Mouse (Mus musculus): Measurements from ENCODE around the gene Ppm1l. TPM values are rescaled to one million over a fixed set of nuclear protein-coding genes. Genes with fewer than 3 reads are reported as not detected.

The Ppm1l gene
- total and polyA plus RNA-seq, 3 experiments, result not detected

GRCm38 (mm10) chr3:69522270-69522669, 205.6 kb downstream of the Ppm1l start:
- no peak overlapping the region for H3K27ac ChIP-seq (ENCODE audit: control insufficient read depth, low read depth, low read length)
- H3K4me3 ChIP-seq (ENCODE audit: control insufficient read depth in 1 of 2, insufficient read depth in 1 of 2, low read depth in 2 of 2, low read length in 2 of 2), result no peak overlapping the region
- H3K27me3 ChIP-seq (ENCODE audit: control insufficient read depth in 1 of 2, insufficient read depth in 2 of 2, low read length in 2 of 2), result no peaks in the 10 kb centered on the region
- no peaks in the 10 kb centered on the region for H3K36me3 ChIP-seq (ENCODE audit: control insufficient read depth in 1 of 2, insufficient read depth in 2 of 2, low read length in 2 of 2)
- no peak for DNase-seq (ENCODE audit: low read depth, low spot score)
- no peaks in the 10 kb centered on the region for H3K4me1 ChIP-seq (ENCODE audit: control insufficient read depth in 1 of 2, insufficient read depth in 2 of 2, low read length in 2 of 2)
- H3K9ac ChIP-seq (ENCODE audit: control insufficient read depth, low read depth, low read length, poor library complexity, severe bottlenecking), result no peak overlapping the region
- no peaks in the 10 kb centered on the region for H3K9me3 ChIP-seq (replicated peaks; ENCODE audit: insufficient read depth, low read length)
- H3K79me2 ChIP-seq (ENCODE audit: control insufficient read depth, insufficient read depth, low read length, poor library complexity), result no peaks in the 10 kb centered on the region
- TF ChIP-seq MYB (IDR thresholded peaks at IDR 0.05; ENCODE audit: low read depth, low read length), result no peak
- no peak for TF ChIP-seq MXI1 (IDR thresholded peaks at IDR 0.05; ENCODE audit: low read depth, low read length)
- no peak for TF ChIP-seq MAX (IDR thresholded peaks at IDR 0.05; ENCODE audit: low read length)

- H3K4me1 ChIP-seq (ENCODE audit: control insufficient read depth in 1 of 2, insufficient read depth in 2 of 2, low read length in 2 of 2), result no peaks in the 10 kb centered on the region
- no peak for DNase-seq (ENCODE audit: low read depth, low spot score)
- H3K27ac ChIP-seq (ENCODE audit: control insufficient read depth, low read depth, low read length), result no peak overlapping the region
- TF ChIP-seq MAFK (IDR thresholded peaks at IDR 0.05; ENCODE audit: borderline replicate concordance, low read depth, low read length) (no peak), SIN3A (IDR thresholded peaks at IDR 0.05; ENCODE audit: low read length) (no peak), TCF12 (IDR thresholded peaks at IDR 0.05; ENCODE audit: low read depth, low read length) (no peak), MEF2A (IDR thresholded peaks at IDR 0.05; ENCODE audit: extremely low read depth, insufficient replicate concordance, low read depth, low read length, poor library complexity, severe bottlenecking) (no peak), USF2 (IDR thresholded peaks at IDR 0.05; ENCODE audit: borderline replicate concordance in 1 of 2, insufficient read depth in 1 of 2, low read depth in 1 of 2, low read length in 2 of 2) (no peak), MAX (IDR thresholded peaks at IDR 0.05; ENCODE audit: low read length) (no peak), GABPA (IDR thresholded peaks at IDR 0.05; ENCODE audit: low read depth, low read length) (no peak), CHD1 (IDR thresholded peaks at IDR 0.05; ENCODE audit: low read depth, low read length) (no peak), TBP (IDR thresholded peaks at IDR 0.05; ENCODE audit: low read depth, low read length) (no peak), ZKSCAN1 (IDR thresholded peaks at IDR 0.05; ENCODE audit: low read depth, low read length) (no peak), ELF1 (IDR thresholded peaks at IDR 0.05; ENCODE audit: low read depth, low read length) (no peak), BHLHE40 (IDR thresholded peaks at IDR 0.05; ENCODE audit: borderline replicate concordance, low read depth, low read length) (no peak), ZC3H11A (IDR thresholded peaks at IDR 0.05; ENCODE audit: low read depth, low read length) (no peak), UBTF (IDR thresholded peaks at IDR 0.05; ENCODE audit: borderline replicate concordance, insufficient read depth, low read depth, low read length) (no peak), USF1 (IDR thresholded peaks at IDR 0.05; ENCODE audit: low read depth, low read length) (no peak), ZMIZ1 (IDR thresholded peaks at IDR 0.05; ENCODE audit: low read depth, low read length) (no peak), ETS1 (IDR thresholded peaks at IDR 0.05; ENCODE audit: low read depth, low read length) (no peak), RCOR1 (IDR thresholded peaks at IDR 0.05; ENCODE audit: low read depth, low read length) (no peak), POLR2A (IDR thresholded peaks at IDR 0.05; ENCODE audit: control insufficient read depth in 1 of 2, insufficient read depth in 1 of 2, low read depth in 1 of 2, low read length in 2 of 2, poor library complexity in 1 of 2) (no peak)
- no peaks in the 10 kb centered on the region for H3K27me3 ChIP-seq (ENCODE audit: control insufficient read depth in 1 of 2, insufficient read depth in 2 of 2, low read length in 2 of 2)
- no peaks in the 10 kb centered on the region for H3K79me2 ChIP-seq (ENCODE audit: control insufficient read depth, insufficient read depth, low read length, poor library complexity)
- H3K4me3 ChIP-seq (ENCODE audit: control insufficient read depth in 1 of 2, insufficient read depth in 1 of 2, low read depth in 2 of 2, low read length in 2 of 2), result no peak overlapping the region
- no peak overlapping the region for H3K9ac ChIP-seq (ENCODE audit: control insufficient read depth, low read depth, low read length, poor library complexity, severe bottlenecking)
- no peaks in the 10 kb centered on the region for H3K36me3 ChIP-seq (ENCODE audit: control insufficient read depth in 1 of 2, insufficient read depth in 2 of 2, low read length in 2 of 2)
- H3K9me3 ChIP-seq (replicated peaks; ENCODE audit: insufficient read depth, low read length), result no peaks in the 10 kb centered on the region
Measured at GRCm38 (mm10) chr3:69524356-69525071, 207.9 kb downstream of the Ppm1l start.
